Mouse (Mus musculus) brown adipose tissue, adult 24 weeks (tissue): ENCODE data around the gene Krtap5-5. TPM values are rescaled to one million over a fixed set of nuclear protein-coding genes. Genes with fewer than 3 reads are reported as not detected.

Experiments used
- H3K27ac ChIP-seq: fragments of 200-500 bp; replicated peaks from 2 replicates; pipeline ENCODE4 v1.5.1; 2012; ENCODE audit warnings: low read depth, mild to moderate bottlenecking, low read length
- H3K4me1 ChIP-seq: fragments of 200-500 bp; 2 replicates; pipeline ENCODE4 v1.6.1; 2012; ENCODE audit warnings: low read length, mixed read lengths; ENCODE audit not compliant: control insufficient read depth, insufficient read depth, insufficient read length
- H3K4me3 ChIP-seq: fragments of 200-500 bp; 2 replicates; pipeline ENCODE4 v1.5.1; 2012; ENCODE audit warnings: low read depth, mild to moderate bottlenecking, low read length, moderate library complexity; ENCODE audit not compliant: insufficient read depth
- polyA plus RNA-seq: library from polyadenylated mRNA; stranded (reverse); fragments of >200 nt; gene quantifications from 2 replicates; pipeline ENCODE4 v1.2.4, GENCODE M21; 2012; ENCODE audit not compliant: missing spikeins, insufficient read depth, insufficient read length

Krtap5-5 gene
- polyA plus RNA-seq, 1 experiment = not detected

GRCm38 (mm10) chr7:142190289-142190688 lies 39.5 kb downstream of the Krtap5-5 start, which contains the start of gene Gm10153:
Gene Gm10153 (minus strand): TSS chr7:142190389.
- Histone ChIP-seq H3K4me3 (no peak within 1 kb of the TSS), H3K4me1 (no peaks in the 10 kb centered on the region), H3K27ac (no peak within 1 kb of the TSS)

DNA sequence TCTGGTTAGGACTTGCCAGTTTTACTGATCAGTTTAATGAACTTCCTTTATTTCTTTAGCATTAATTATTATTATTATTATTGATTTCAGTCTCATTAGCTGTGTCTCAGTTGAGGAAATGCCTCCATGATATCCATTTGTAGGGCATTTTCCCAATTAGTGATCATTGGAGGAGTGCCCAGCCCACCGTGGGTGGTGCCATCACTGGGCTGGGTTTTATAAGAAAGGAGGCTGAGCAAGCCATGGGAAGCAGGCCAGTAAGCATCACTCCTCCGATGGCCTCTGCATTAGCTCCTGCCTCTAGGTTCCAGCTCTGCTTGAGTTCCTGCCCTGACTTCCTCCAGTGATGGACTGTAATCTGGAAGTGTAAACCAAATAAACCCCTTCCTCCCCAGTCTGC lies 41.6 kb downstream of the Krtap5-5 start:
- no peak overlapping the region for H3K27ac ChIP-seq
- H3K4me3 ChIP-seq = no peak overlapping the region
- H3K4me1 ChIP-seq = no peaks in the 10 kb centered on the region

GRCm38 (mm10) chr7:142181021-142181420 lies 48.8 kb downstream of the Krtap5-5 start:
- H3K4me3 ChIP-seq = no peak overlapping the region
- H3K27ac ChIP-seq = no peak overlapping the region
- no peaks in the 10 kb centered on the region for H3K4me1 ChIP-seq

Other genes starting within 250 kb of the Krtap5-5 start
- 29.6 and 34.7 TPM in 2 replicates for gene Mob2, start 168.9 kb downstream of the Krtap5-5 start, polyA plus RNA-seq
- gene Dusp8, start 134.1 kb downstream of the Krtap5-5 start, polyA plus RNA-seq = 6.7 and 8.2 TPM in 2 replicates
- not detected in 2 replicates for gene Gm45618, start 109.2 kb downstream of the Krtap5-5 start, polyA plus RNA-seq
- not detected in 2 replicates for gene Gm39115, start 93.9 kb downstream of the Krtap5-5 start, polyA plus RNA-seq
- gene Gm45337, start 85.4 kb downstream of the Krtap5-5 start, polyA plus RNA-seq = not detected in 2 replicates
- gene Gm29735, start 72.9 kb downstream of the Krtap5-5 start, polyA plus RNA-seq = not detected in 2 replicates
- not detected in 2 replicates for gene Gm4553, start 64.2 kb downstream of the Krtap5-5 start, polyA plus RNA-seq
- gene Krtap5-2, start 54.0 kb downstream of the Krtap5-5 start, polyA plus RNA-seq = not detected in 2 replicates
- not detected in 2 replicates for gene Gm10153, start 39.6 kb downstream of the Krtap5-5 start, polyA plus RNA-seq
- not detected in 2 replicates for gene Krtap5-3, start 28.6 kb downstream of the Krtap5-5 start, polyA plus RNA-seq
- not detected in 2 replicates for gene Gm7579, start 18.1 kb downstream of the Krtap5-5 start, polyA plus RNA-seq
- not detected in 2 replicates for gene Gm40460, start 11.1 kb upstream of the Krtap5-5 start, polyA plus RNA-seq
- gene Gm2431, start 28.4 kb upstream of the Krtap5-5 start, polyA plus RNA-seq = not detected in 2 replicates
- gene Gm4559, start 44.4 kb upstream of the Krtap5-5 start, polyA plus RNA-seq = not detected in 2 replicates
- gene Krtap5-1, start 67.1 kb upstream of the Krtap5-5 start, polyA plus RNA-seq = not detected in 2 replicates
- not detected in 2 replicates for gene Krtap5-4, start 73.6 kb upstream of the Krtap5-5 start, polyA plus RNA-seq
- gene Ifitm10, start 143.8 kb upstream of the Krtap5-5 start, polyA plus RNA-seq = 1.5 TPM in 1 of 2 replicates, not detected in the other
- 3.0 and 3.8 TPM in 2 replicates for gene Gm49369, start 152.7 kb upstream of the Krtap5-5 start, polyA plus RNA-seq
- 1,099 and 1,150 TPM in 2 replicates for gene Ctsd, start 158.1 kb upstream of the Krtap5-5 start, polyA plus RNA-seq
- gene Syt8, start 204.9 kb upstream of the Krtap5-5 start, polyA plus RNA-seq = not detected in 2 replicates
- gene Tnni2, start 211.8 kb upstream of the Krtap5-5 start, polyA plus RNA-seq = 232 and 484 TPM in 2 replicates
- gene Lsp1, start 230.8 kb upstream of the Krtap5-5 start, polyA plus RNA-seq = 18.0 and 22.8 TPM in 2 replicates